Mouse (Mus musculus): ENCODE data around the gene Ino80. TPM values are rescaled to one million over a fixed set of nuclear protein-coding genes. Genes with fewer than 3 reads are reported as not detected.

The Ino80 gene
- polyA plus RNA-seq, 1 experiment, result 8.0 TPM

- TF ChIP-seq GATA1 (IDR thresholded peaks at IDR 0.05; ENCODE audit: low read length), result no peak
Observed at GRCm38 (mm10) chr2:119476621-119477391, 681 bp downstream of the Ino80 start.

- no peak for TF ChIP-seq GATA1 (IDR thresholded peaks at IDR 0.05; ENCODE audit: low read length)
Observed at GRCm38 (mm10) chr2:119476166-119476565, 1.3 kb downstream of the Ino80 start.

- TF ChIP-seq GATA1 (IDR thresholded peaks at IDR 0.05; ENCODE audit: low read length), result no peak
Observed at GRCm38 (mm10) chr2:119463945-119464344, 13.5 kb downstream of the Ino80 start.

GRCm38 (mm10) chr2:119463114-119463775, 14.2 kb downstream of the Ino80 start:
- TF ChIP-seq GATA1 (IDR thresholded peaks at IDR 0.05; ENCODE audit: low read length), result no peak

- no peak for TF ChIP-seq GATA1 (IDR thresholded peaks at IDR 0.05; ENCODE audit: low read length)
Observed at GRCm38 (mm10) chr2:119461028-119461427, 16.5 kb downstream of the Ino80 start.

GRCm38 (mm10) chr2:119454558-119454957, 22.9 kb downstream of the Ino80 start:
- no peak for TF ChIP-seq GATA1 (IDR thresholded peaks at IDR 0.05; ENCODE audit: low read length)

GRCm38 (mm10) chr2:119436988-119437387, 40.5 kb downstream of the Ino80 start:
- TF ChIP-seq GATA1 (IDR thresholded peaks at IDR 0.05; ENCODE audit: low read length), result no peak

- no peak for TF ChIP-seq GATA1 (IDR thresholded peaks at IDR 0.05; ENCODE audit: low read length)
Observed at GRCm38 (mm10) chr2:119436467-119436866, 41.0 kb downstream of the Ino80 start.

GRCm38 (mm10) chr2:119413819-119414218, 63.7 kb downstream of the Ino80 start:
- no peak for TF ChIP-seq GATA1 (IDR thresholded peaks at IDR 0.05; ENCODE audit: low read length)

GRCm38 (mm10) chr2:119411674-119412073, 65.8 kb downstream of the Ino80 start:
- no peak for TF ChIP-seq GATA1 (IDR thresholded peaks at IDR 0.05; ENCODE audit: low read length)

- TF ChIP-seq GATA1 (IDR thresholded peaks at IDR 0.05; ENCODE audit: low read length), result no peak
Observed at GRCm38 (mm10) chr2:119411016-119411415, 66.5 kb downstream of the Ino80 start.

- no peak for TF ChIP-seq GATA1 (IDR thresholded peaks at IDR 0.05; ENCODE audit: low read length)
Observed at GRCm38 (mm10) chr2:119408733-119409132, 68.8 kb downstream of the Ino80 start.

- no peak for TF ChIP-seq GATA1 (IDR thresholded peaks at IDR 0.05; ENCODE audit: low read length)
Observed at GRCm38 (mm10) chr2:119408278-119408677, 69.2 kb downstream of the Ino80 start.

- no peak for TF ChIP-seq GATA1 (IDR thresholded peaks at IDR 0.05; ENCODE audit: low read length)
Observed at GRCm38 (mm10) chr2:119399313-119399712, 78.2 kb downstream of the Ino80 start.

- no peak for TF ChIP-seq GATA1 (IDR thresholded peaks at IDR 0.05; ENCODE audit: low read length)
Observed at GRCm38 (mm10) chr2:119398665-119399064, 78.8 kb downstream of the Ino80 start.

- TF ChIP-seq GATA1 (IDR thresholded peaks at IDR 0.05; ENCODE audit: low read length), result no peak
Observed at GRCm38 (mm10) chr2:119398252-119398651, 79.2 kb downstream of the Ino80 start.

GRCm38 (mm10) chr2:119389992-119390391, 87.5 kb downstream of the Ino80 start:
- TF ChIP-seq GATA1 (IDR thresholded peaks at IDR 0.05; ENCODE audit: low read length), result no peak

Measured in G1E-ER4 (cell line).